Mouse (Mus musculus) neural tube, embryonic 15.5 days (tissue): ENCODE results near the gene Tmem39a. TPM values are rescaled to one million over a fixed set of nuclear protein-coding genes. Genes with fewer than 3 reads are reported as not detected.

Experiments used
- ATAC-seq: fragments of 200-750 bp; cut with Nextera tagmentation; 2 replicates; pipeline ENCODE4 v1.8.0; 2017; ENCODE audit warnings: mild to moderate bottlenecking, moderate TSS enrichment, moderate library complexity; ENCODE audit not compliant: low FRiP score
- H3K27ac ChIP-seq: fragments of 300-500 bp; sonication (generic); replicated peaks from 2 replicates; pipeline ENCODE4 v1.5.1; 2015; ENCODE audit warnings: mild to moderate bottlenecking, inconsistent platforms
- H3K27me3 ChIP-seq: fragments of 300-500 bp; sonication (generic); replicated peaks from 2 replicates; pipeline ENCODE4 v1.6.1; 2015; ENCODE audit warnings: inconsistent platforms
- H3K36me3 ChIP-seq: fragments of 300-500 bp; sonication (generic); 2 replicates; pipeline ENCODE4 v1.6.1; 2015; ENCODE audit warnings: inconsistent platforms
- H3K4me1 ChIP-seq: fragments of 300-500 bp; sonication (generic); 2 replicates; pipeline ENCODE4 v1.6.1; 2015; ENCODE audit warnings: inconsistent platforms
- H3K4me2 ChIP-seq: fragments of 300-500 bp; sonication (generic); 2 replicates; pipeline ENCODE4 v1.6.1; 2015; ENCODE audit warnings: inconsistent platforms, mild to moderate bottlenecking, moderate library complexity
- H3K4me3 ChIP-seq: fragments of 300-500 bp; sonication (generic); replicated peaks from 2 replicates; pipeline ENCODE4 v1.5.1; 2015; ENCODE audit warnings: mild to moderate bottlenecking, inconsistent platforms
- H3K9ac ChIP-seq: fragments of 300-500 bp; sonication (generic); replicated peaks from 2 replicates; pipeline ENCODE4 v1.6.1; 2015; ENCODE audit warnings: mild to moderate bottlenecking, inconsistent platforms
- H3K9me3 ChIP-seq: fragments of 300-500 bp; sonication (generic); replicated peaks from 2 replicates; pipeline ENCODE4 v1.6.1; 2016; ENCODE audit warnings: inconsistent platforms
- WGBS: fragments of 180-500 bp; shearing (Covaris S2); methylation state at CpG from one replicate; pipeline ENCODE4 v1.1.7; 2015; ENCODE audit warnings: mixed read lengths; 5-methylcytosine and 5-hydroxymethylcytosine counted together
- polyA plus RNA-seq: library from polyadenylated mRNA; unstranded; fragments of >200 nt; fragmentation: Nextera tagmentation; extraction: Ambion mirVana; gene quantifications from 2 replicates; pipeline ENCODE4 v1.2.1, GENCODE M21; 2015

The Tmem39a gene
- polyA plus RNA-seq, 1 experiment from 2014 or later, result 38.6 TPM

DNA sequence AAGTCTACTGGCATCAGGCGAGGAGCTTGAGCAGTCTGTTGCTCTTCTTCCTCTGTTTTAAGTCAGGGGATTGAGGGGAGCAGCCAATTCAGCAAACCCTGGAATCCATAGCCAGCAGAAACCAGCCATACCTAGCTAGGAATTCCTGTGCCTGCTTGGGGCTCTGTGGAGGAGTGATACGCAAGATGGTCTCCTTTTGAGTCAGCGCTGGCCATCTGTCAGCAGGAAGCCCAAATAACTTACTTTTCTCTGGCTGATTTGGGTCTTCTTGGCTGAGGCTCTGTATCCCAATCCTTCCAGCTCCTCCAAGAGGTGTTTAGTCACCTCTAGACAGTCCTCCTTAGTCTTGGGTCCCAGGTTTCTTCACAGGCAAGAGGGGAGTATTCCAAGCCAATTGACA lies 2.5 kb upstream of the Tmem39a start:
- Histone ChIP-seq H3K9me3 (no peaks in the 10 kb centered on the region), H3K9ac (no peak overlapping the region), H3K27me3 (peaks cover 42% of the 10 kb centered on the region), H3K4me3 (no peak overlapping the region), H3K4me2 (no peak overlapping the region), H3K4me1 (no peaks in the 10 kb centered on the region), H3K27ac (no peak overlapping the region), H3K36me3 (no peaks in the 10 kb centered on the region)
- no peak for ATAC-seq
- 82% methylated on average over 3 of the region's 3 CpGs for WGBS

DNA sequence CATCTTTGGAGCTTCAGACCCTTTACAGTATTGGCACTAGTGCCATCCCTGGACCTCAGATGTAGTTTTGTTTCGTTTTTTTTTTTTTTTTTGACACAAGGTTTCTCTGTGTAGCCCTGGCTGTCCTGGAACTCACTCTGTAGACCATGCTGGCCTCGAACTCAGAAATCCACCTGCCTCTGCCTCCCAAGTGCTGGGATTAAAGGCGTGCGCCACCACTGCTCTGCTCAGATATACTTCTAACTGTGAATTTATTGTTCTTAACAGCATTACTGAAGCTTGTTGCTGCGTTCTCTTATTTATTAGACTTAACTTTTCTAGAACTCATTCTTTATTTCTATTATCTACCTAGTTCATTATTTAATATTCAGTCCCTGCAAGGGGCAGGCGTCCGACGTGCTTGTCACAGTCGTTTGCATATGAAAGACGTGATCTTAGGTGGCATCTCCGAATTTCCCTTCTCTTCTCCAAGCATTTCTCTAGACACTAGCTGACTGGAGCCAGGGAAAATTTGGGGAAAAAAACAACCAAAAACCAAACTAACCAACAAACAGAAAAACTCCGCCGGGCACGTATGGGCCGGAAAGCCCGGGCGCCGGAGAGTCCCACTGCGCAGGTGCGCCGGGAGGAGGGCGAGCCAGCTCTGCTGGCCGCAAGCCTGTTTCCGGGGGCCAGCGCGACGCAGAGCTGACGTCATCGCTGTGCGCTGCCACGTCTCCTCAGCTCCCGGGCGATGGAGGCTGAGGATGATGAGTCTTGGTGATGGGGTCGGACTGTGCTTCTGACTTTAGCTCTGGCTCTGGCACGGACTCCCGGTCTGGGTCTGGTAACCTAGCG lies 3.9 kb downstream of the Tmem39a start:
- Histone ChIP-seq H3K36me3 (peaks cover 17% of the 10 kb centered on the region), H3K4me1 (peaks cover 26% of the 10 kb centered on the region), H3K4me3 (peak overlapping the region; percentile 86), H3K9me3 (no peaks in the 10 kb centered on the region), H3K4me2 (peak overlapping the region; percentile 63), H3K27ac (peak overlapping the region; percentile 87), H3K9ac (peak overlapping the region; percentile 80), H3K27me3 (peaks cover 11% of the 10 kb centered on the region)
- peak; percentile 98 for ATAC-seq
- WGBS, result 7% methylated on average over 37 of the region's 37 CpGs

DNA sequence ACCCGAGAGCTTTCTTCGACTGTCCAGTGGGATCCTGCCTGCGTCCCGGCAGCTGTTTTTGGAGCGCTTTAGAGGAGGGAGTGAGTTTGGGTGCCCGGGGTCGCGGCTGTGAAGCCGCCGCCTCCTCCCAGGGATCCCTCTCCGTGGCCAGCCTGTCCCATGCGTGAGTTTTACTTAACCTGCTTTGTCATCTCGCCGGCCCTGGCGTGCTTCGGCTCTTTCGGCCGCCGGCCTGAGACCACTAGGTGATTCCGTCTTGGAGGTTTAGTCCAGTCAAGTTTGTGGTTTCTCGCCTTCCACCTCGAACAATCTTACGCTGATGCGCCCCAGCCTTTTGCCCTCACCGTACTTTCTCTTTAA lies 4.5 kb downstream of the Tmem39a start:
- under 1% methylated on average over 25 of the region's 25 CpGs for WGBS
- H3K9me3 ChIP-seq, result no peaks in the 10 kb centered on the region
- peak overlapping the region; percentile 87 for H3K27ac ChIP-seq
- peaks cover 26% of the 10 kb centered on the region for H3K4me1 ChIP-seq
- peaks cover 11% of the 10 kb centered on the region for H3K27me3 ChIP-seq
- peak overlapping the region; percentile 80 for H3K9ac ChIP-seq
- peak overlapping the region; percentile 63 for H3K4me2 ChIP-seq
- ATAC-seq, result peak; percentile 65; the same call in 1 of the 2 replicates
- H3K4me3 ChIP-seq, result peak overlapping the region; percentile 86
- H3K36me3 ChIP-seq, result peaks cover 17% of the 10 kb centered on the region

DNA sequence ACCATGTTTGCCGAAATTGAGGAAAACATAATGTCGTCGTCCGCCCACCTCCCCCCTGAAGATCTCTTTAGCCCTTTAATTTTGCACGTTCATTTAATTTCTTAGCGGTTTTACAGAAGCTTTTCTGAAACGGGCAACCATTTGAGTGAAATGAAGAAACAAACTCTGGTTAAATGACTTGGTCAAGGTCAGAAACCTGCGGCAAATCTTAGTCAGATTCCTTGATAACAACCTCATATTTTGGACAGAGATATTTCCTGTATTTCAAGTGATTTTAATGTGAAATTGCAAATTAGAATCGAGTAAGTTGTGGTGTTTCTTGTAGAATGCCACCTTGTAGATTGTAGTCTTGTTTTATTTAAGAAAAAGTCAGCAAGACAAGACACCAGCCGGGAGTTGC lies 5.0 kb downstream of the Tmem39a start:
- no peaks in the 10 kb centered on the region for H3K9me3 ChIP-seq
- H3K27me3 ChIP-seq, result peaks cover 11% of the 10 kb centered on the region
- H3K9ac ChIP-seq, result peak overlapping the region; percentile 80
- H3K4me1 ChIP-seq, result peaks cover 26% of the 10 kb centered on the region
- H3K27ac ChIP-seq, result no peak overlapping the region
- H3K4me2 ChIP-seq, result peak overlapping the region; percentile 63
- peak overlapping the region; percentile 86 for H3K4me3 ChIP-seq
- no peak for ATAC-seq
- 42% methylated on average over 10 of the region's 10 CpGs for WGBS
- H3K36me3 ChIP-seq, result peaks cover 23% of the 10 kb centered on the region

DNA sequence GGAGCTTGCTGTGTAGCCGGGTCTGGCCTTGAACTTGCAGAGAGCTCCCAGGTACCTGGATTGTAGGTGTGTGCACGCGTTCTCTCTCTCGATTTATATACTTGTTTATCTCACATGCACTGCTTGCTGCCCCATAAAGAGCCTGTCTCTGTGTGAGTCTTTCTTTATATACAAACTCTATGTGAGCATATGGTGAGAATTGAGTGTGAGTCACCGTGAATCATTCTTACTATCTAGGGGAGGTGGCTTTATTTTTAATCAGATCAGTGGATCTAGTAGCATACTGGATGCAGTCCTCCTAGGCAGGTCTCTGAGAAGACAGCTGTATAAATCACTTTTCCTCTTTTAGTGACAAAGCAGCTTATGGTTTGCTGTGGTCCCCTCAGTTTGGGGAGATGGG lies 9.7 kb downstream of the Tmem39a start:
- no peak for ATAC-seq
- WGBS, result 96% methylated on average over 5 of the region's 5 CpGs

DNA sequence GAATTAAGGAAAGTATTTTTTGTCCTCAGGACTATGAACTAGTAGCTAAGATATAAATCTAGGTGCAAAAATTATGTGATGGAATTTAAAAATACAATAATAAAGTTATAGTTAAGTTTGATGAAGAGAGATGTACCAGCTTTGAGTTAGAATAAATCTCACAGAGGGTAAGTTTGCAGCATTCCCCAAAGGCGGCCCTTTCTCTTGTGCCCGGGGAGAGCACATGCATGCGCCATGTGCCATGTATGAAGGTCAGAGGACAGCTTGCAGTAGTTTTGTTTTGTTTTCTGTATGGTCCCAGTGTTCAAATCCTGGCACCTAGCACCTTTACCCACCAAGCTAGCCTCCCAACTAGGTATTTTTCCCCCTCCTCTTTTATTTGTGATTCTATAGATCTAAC lies 13.0 kb downstream of the Tmem39a start:
- no peak for ATAC-seq
- H3K4me1 ChIP-seq, result no peaks in the 10 kb centered on the region
- H3K36me3 ChIP-seq, result peaks cover 64% of the 10 kb centered on the region

More for the DNA sequence above, 9.7 kb downstream of the Tmem39a start:
- Histone ChIP-seq H3K4me3 (no peak overlapping the region), H3K4me2 (no peak overlapping the region), H3K27me3 (no peaks in the 10 kb centered on the region), H3K9ac (no peak overlapping the region), H3K36me3 (peaks cover 57% of the 10 kb centered on the region), H3K4me1 (peaks cover 26% of the 10 kb centered on the region), H3K9me3 (no peaks in the 10 kb centered on the region), H3K27ac (no peak overlapping the region)

DNA sequence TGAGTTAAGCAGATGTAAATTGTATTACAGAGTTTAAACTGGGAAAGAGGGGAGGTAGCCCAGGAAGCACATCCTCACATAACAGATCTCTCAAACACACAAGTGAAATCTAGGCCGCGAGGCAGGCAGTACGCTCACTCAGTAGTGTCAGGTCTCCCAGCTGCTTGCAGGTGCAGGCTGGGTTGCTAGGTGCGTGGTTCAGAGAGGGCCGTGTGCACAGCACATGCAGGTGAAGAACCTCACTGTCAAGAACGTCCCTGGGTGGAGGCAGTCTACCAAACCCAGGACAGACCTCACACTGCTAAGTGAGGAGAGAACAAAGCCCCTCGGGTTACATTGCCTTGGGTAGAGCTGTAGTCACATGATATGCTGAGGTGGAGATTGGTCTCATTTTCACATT lies 26.3 kb downstream of the Tmem39a start:
- H3K36me3 ChIP-seq, result peaks cover 72% of the 10 kb centered on the region
- H3K9ac ChIP-seq, result no peak overlapping the region
- H3K4me1 ChIP-seq, result no peaks in the 10 kb centered on the region
- no peak overlapping the region for H3K4me3 ChIP-seq
- 94% methylated on average over 7 of the region's 7 CpGs for WGBS
- H3K9me3 ChIP-seq, result no peaks in the 10 kb centered on the region
- H3K27me3 ChIP-seq, result no peaks in the 10 kb centered on the region
- H3K27ac ChIP-seq, result no peak overlapping the region
- no peak overlapping the region for H3K4me2 ChIP-seq
- no peak for ATAC-seq

More for the DNA sequence above, 13.0 kb downstream of the Tmem39a start:
- Histone ChIP-seq H3K9me3 (no peaks in the 10 kb centered on the region), H3K27ac (no peak overlapping the region), H3K4me3 (no peak overlapping the region), H3K27me3 (no peaks in the 10 kb centered on the region), H3K4me2 (no peak overlapping the region), H3K9ac (no peak overlapping the region)
- 95% methylated on average over 3 of the region's 3 CpGs for WGBS

DNA sequence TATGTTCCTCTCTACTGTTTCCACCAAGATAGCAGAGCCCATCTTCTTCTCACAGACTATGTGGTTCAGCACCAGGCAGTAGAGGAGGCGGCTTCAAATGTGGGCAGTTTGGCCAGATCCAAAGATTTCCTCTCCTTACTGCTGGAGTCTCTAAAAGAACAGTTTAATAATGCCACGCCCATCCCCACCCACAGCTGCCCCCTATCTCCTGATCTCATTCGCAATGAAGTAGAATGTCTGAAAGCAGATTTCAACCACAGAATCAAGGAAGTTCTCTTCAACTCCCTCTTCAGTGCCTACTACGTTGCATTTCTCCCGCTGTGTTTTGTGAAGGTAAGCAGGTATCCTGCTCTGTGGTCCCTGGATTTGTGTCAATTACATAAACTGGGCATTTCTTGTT lies 26.7 kb downstream of the Tmem39a start:
- Histone ChIP-seq H3K27me3 (no peaks in the 10 kb centered on the region), H3K4me1 (no peaks in the 10 kb centered on the region), H3K4me2 (no peak overlapping the region), H3K4me3 (no peak overlapping the region), H3K9me3 (no peaks in the 10 kb centered on the region), H3K27ac (no peak overlapping the region), H3K36me3 (peaks cover 69% of the 10 kb centered on the region), H3K9ac (no peak overlapping the region)
- ATAC-seq, result no peak
- WGBS, result 91% methylated on average over 5 of the region's 5 CpGs

DNA sequence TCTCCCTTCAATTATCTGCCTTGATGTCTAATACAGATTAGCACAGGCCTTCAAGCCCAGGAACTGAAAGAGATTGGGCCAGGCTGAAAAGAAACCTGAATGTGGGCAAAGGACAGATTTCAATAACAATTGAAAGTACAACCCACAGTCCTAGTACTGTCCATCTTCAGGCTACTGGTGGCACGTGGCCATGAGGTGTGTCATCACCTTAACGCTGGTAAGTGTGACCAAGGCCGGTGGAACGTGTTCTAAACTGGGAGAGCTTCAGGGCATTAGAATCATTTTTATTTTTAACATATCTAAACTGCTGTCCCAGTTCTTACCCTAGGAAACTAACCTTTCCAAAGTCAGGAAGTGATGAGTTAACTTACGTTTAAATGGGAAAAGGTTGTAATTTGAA lies 28.7 kb downstream of the Tmem39a start:
- Histone ChIP-seq H3K4me2 (no peak overlapping the region), H3K27me3 (no peaks in the 10 kb centered on the region), H3K4me1 (no peaks in the 10 kb centered on the region), H3K36me3 (peaks cover 75% of the 10 kb centered on the region), H3K27ac (no peak overlapping the region), H3K4me3 (no peak overlapping the region), H3K9me3 (no peaks in the 10 kb centered on the region), H3K9ac (no peak overlapping the region)
- WGBS, result 94% methylated on average over 5 of the region's 5 CpGs
- ATAC-seq, result no peak

DNA sequence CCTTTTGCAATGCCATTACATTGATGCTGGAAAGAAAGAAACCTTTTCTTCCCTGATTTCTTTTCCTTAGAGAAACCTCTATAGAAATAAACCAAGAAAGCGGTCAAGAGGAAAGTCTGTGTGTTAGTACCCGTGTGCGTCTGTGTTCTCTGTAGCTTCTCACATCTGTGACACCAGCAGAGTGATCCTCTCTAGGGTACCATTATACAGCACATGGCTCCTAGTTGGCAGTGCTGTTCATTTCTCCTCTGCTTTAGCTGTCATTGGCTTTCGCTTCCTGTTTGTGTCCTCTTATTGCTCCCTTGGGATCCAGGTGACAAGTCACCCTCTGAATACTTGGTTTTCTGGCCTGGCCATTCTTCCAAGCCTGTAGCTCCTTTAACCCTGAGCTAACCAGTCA lies 29.1 kb downstream of the Tmem39a start:
- Histone ChIP-seq H3K36me3 (peaks cover 76% of the 10 kb centered on the region), H3K27ac (no peak overlapping the region)
- WGBS, result 60% methylated on average over 4 of the region's 4 CpGs

DNA sequence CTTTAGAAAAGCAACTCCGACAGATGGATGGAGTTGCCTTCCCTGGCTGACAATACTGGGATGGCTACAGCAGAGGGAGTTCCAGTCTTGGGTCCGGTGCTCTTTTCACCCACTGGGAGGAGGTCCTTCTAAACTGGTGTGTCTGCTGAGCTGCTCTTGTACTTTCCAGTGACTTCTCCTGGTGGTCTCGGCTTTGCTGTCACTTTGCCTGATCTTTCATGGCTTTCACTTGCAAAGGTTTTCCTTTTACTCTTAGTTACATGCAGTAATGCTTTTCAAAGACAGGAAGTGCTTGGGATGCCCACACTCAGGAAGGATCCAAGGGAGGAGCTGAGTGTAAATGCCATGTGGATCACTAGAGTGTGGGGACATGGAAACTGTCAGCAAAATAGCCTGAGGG lies 33.0 kb downstream of the Tmem39a start:
- Histone ChIP-seq H3K27me3 (no peaks in the 10 kb centered on the region), H3K4me3 (no peak overlapping the region), H3K36me3 (peaks cover 49% of the 10 kb centered on the region), H3K27ac (no peak overlapping the region), H3K9me3 (no peaks in the 10 kb centered on the region), H3K9ac (no peak overlapping the region), H3K4me1 (no peaks in the 10 kb centered on the region), H3K4me2 (no peak overlapping the region)
- no peak for ATAC-seq
- 82% methylated on average over 3 of the region's 3 CpGs for WGBS

More for the DNA sequence above, 29.1 kb downstream of the Tmem39a start:
- Histone ChIP-seq H3K9ac (no peak overlapping the region), H3K9me3 (no peaks in the 10 kb centered on the region), H3K4me3 (no peak overlapping the region), H3K27me3 (no peaks in the 10 kb centered on the region), H3K4me1 (no peaks in the 10 kb centered on the region), H3K4me2 (no peak overlapping the region)
- no peak for ATAC-seq

DNA sequence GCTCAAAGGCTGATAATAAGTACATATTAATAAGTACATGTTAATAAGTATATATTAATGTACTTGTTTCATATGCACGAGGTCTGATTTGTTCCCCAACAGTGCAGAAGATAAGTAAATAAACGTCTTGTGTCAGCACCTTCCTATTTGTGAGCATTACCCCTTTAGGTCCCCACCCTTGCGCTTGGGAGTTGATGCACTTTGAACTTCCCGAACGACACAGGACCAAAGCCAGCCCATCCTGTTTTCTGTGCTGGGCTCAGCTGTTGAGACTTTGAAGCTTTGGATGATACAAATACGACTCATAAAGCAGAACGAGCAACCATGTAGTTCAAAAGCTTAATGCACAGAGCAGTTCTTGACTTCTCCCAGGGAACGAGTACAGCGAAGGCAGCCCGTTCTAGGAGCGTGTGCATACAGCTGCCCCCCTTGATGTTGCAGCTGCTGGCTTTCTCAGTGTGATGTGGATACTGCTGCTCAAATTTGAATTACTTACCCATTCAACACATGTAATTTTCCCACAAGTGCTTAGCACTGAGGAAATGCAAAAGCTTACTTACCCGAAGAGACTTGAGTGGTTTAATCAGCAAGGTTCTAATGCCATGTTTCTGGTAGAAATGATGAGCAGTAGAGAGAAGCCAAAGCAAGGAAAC lies 33.7 kb downstream of the Tmem39a start:
- Histone ChIP-seq H3K27ac (no peak overlapping the region), H3K27me3 (no peaks in the 10 kb centered on the region), H3K4me1 (no peaks in the 10 kb centered on the region), H3K9me3 (no peaks in the 10 kb centered on the region), H3K4me3 (no peak overlapping the region), H3K36me3 (peaks cover 43% of the 10 kb centered on the region), H3K4me2 (no peak overlapping the region), H3K9ac (no peak overlapping the region)
- whole genome bisulfite sequencing, result 84% methylated on average over 12 of the region's 12 CpGs
- ATAC-seq, result no peak
